In the genomic region with DNA sequence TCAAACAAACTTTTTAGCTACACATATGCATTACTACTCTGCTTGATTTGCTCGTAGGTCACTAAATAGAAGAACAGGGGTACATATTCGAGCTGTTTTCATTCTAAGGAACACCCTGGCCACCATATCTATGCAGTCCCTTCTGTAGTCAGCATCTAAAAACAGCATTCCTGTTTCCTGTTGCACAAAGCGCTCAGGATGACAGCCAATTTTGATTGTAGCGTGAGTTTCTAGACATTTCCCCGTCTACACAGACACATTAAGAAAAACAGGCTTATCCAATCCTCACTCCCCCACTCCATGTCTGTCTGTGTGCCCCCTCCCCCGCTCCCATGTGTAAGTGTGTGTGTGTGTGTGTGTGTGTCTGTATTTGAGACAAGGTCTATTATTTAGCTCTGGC, we compare ENCODE assay signal across 8 mouse cellular contexts. TPM values are rescaled to one million over a fixed set of nuclear protein-coding genes. Genes with fewer than 3 reads are reported as not detected.
DNase-seq lines count a peak whose midpoint lies in the region; ATAC-seq and TF ChIP-seq lines count a peak whose summit lies in the region.

No protein-coding gene starts in this region.

- peak overlapping the region; percentile 87 for H3K4me3 ChIP-seq in midbrain, embryonic 10.5 days
- H3K4me3 ChIP-seq in midbrain, embryonic 11.5 days (ENCODE audit: low read depth, low read length): no peak overlapping the region
- peak overlapping the region; percentile 91 for H3K4me3 ChIP-seq in heart, embryonic 13.5 days
- peak overlapping the region; percentile 81; the same call in 1 of the 2 replicates for H3K4me3 ChIP-seq in limb, embryonic 14.5 days (replicated peaks; ENCODE audit: low read length)

- H3K4me1 ChIP-seq in midbrain, embryonic 10.5 days: peaks cover 16% of the 10 kb centered on the region
- peaks cover 8% of the 10 kb centered on the region for H3K4me1 ChIP-seq in midbrain, embryonic 11.5 days (ENCODE audit: control insufficient read depth, insufficient read depth, low read length)
- peaks cover 28% of the 10 kb centered on the region for H3K4me1 ChIP-seq in heart, embryonic 13.5 days
- peaks cover 10% of the 10 kb centered on the region for H3K4me1 ChIP-seq in limb, embryonic 14.5 days (ENCODE audit: control insufficient read depth, insufficient read depth, low read length)

- H3K4me2 ChIP-seq in midbrain, embryonic 11.5 days: no peak overlapping the region; the same call in 1 of the 2 replicates
- H3K4me2 ChIP-seq in heart, embryonic 13.5 days: peak overlapping the region; percentile 83
- peak overlapping the region; percentile 73 for H3K4me2 ChIP-seq in limb, embryonic 14.5 days (replicated peaks; ENCODE audit: low read depth, low read length, severe bottlenecking)

- no peak for TF ChIP-seq POLR2A in limb, embryonic 14.5 days (IDR thresholded peaks at IDR 0.05; ENCODE audit: borderline replicate concordance, extremely low read depth, insufficient read depth, insufficient read length)

- ATAC-seq in midbrain, embryonic 11.5 days (ENCODE audit: low FRiP score): no peak
- no peak for ATAC-seq in heart, embryonic 13.5 days (ENCODE audit: extremely low read depth, insufficient number of reproducible peaks, low FRiP score, low TSS enrichment)
- no peak for ATAC-seq in limb, embryonic 14.5 days (ENCODE audit: low FRiP score, low read depth)

- no peaks in the 10 kb centered on the region for H3K27me3 ChIP-seq in midbrain, embryonic 10.5 days (ENCODE audit: low read depth, poor library complexity, severe bottlenecking)
- no peaks in the 10 kb centered on the region for H3K27me3 ChIP-seq in midbrain, embryonic 11.5 days (ENCODE audit: control insufficient read depth, insufficient read depth, low read length)
- no peaks in the 10 kb centered on the region for H3K27me3 ChIP-seq in heart, embryonic 13.5 days (replicated peaks)
- no peaks in the 10 kb centered on the region for H3K27me3 ChIP-seq in limb, embryonic 14.5 days (ENCODE audit: control insufficient read depth, insufficient read depth, low read length)
- H3K27me3 ChIP-seq in splenic B cell, adult 2 months (ENCODE audit: control insufficient read depth, insufficient read depth, low read length, poor library complexity, severe bottlenecking): no peaks in the 10 kb centered on the region

- DNase-seq in midbrain, embryonic 10.5 days (ENCODE audit: low spot score): no peak
- no peak for DNase-seq in midbrain, embryonic 11.5 days (ENCODE audit: low spot score, missing footprints)
- no peak for DNase-seq in limb, embryonic 14.5 days (ENCODE audit: low spot score)
- peak; percentile 5 for DNase-seq in splenic B cell, adult 2 months (ENCODE audit: low read depth, low spot score)
- DNase-seq in gastrocnemius, postnatal 25 days: no peak
- DNase-seq in ovary, postnatal 10 days (ENCODE audit: low spot score): no peak
- DNase-seq in T-cell, adult 2 months (ENCODE audit: low spot score): no peak

- H3K9ac ChIP-seq in midbrain, embryonic 11.5 days (ENCODE audit: low read length): no peak overlapping the region
- peak overlapping the region; percentile 93 for H3K9ac ChIP-seq in heart, embryonic 13.5 days
- no peak overlapping the region for H3K9ac ChIP-seq in limb, embryonic 14.5 days (ENCODE audit: low read depth, low read length, severe bottlenecking)

- no peaks in the 10 kb centered on the region for H3K9me3 ChIP-seq in midbrain, embryonic 10.5 days (replicated peaks)
- H3K9me3 ChIP-seq in midbrain, embryonic 11.5 days (ENCODE audit: control insufficient read depth, low read length): no peaks in the 10 kb centered on the region
- no peaks in the 10 kb centered on the region for H3K9me3 ChIP-seq in heart, embryonic 13.5 days
- H3K9me3 ChIP-seq in limb, embryonic 14.5 days (ENCODE audit: control insufficient read depth, low read length): no peaks in the 10 kb centered on the region

- WGBS in midbrain, embryonic 10.5 days: 82% methylated on average over 6 of the region's 6 CpGs
- WGBS in midbrain, embryonic 11.5 days: 87% methylated on average over 6 of the region's 6 CpGs
- WGBS in heart, embryonic 13.5 days: 48% methylated on average over 6 of the region's 6 CpGs
- 75% methylated on average over 6 of the region's 6 CpGs for WGBS in limb, embryonic 14.5 days

- H3K27ac ChIP-seq in midbrain, embryonic 10.5 days (replicated peaks): no peak overlapping the region
- no peak overlapping the region for H3K27ac ChIP-seq in midbrain, embryonic 11.5 days (ENCODE audit: low read depth, low read length)
- peak overlapping the region; percentile 91 for H3K27ac ChIP-seq in heart, embryonic 13.5 days (replicated peaks)
- H3K27ac ChIP-seq in limb, embryonic 14.5 days (replicated peaks; ENCODE audit: low read depth, low read length): no peak overlapping the region

- H3K36me3 ChIP-seq in midbrain, embryonic 10.5 days: peaks cover 42% of the 10 kb centered on the region
- no peaks in the 10 kb centered on the region; the same call in 1 of the 2 replicates for H3K36me3 ChIP-seq in midbrain, embryonic 11.5 days (ENCODE audit: control insufficient read depth, insufficient read depth, low read length)
- H3K36me3 ChIP-seq in heart, embryonic 13.5 days: peaks cover 42% of the 10 kb centered on the region
- H3K36me3 ChIP-seq in limb, embryonic 14.5 days (ENCODE audit: control insufficient read depth, insufficient read depth, low read length): peaks cover 27% of the 10 kb centered on the region
- peaks cover 2% of the 10 kb centered on the region for H3K36me3 ChIP-seq in splenic B cell, adult 2 months (ENCODE audit: control insufficient read depth, insufficient read depth, low read length, poor library complexity, severe bottlenecking)

RNA-seq across cellular contexts. Expression of gene Zfp715, which starts 1.5 kb away (rescaled TPM):
- polyA plus RNA-seq in midbrain, embryonic 10.5 days (2016; fragmentation: Nextera tagmentation; extraction: Ambion mirVana): 10.5 and 11.2 TPM in 2 replicates
- polyA plus RNA-seq in midbrain, embryonic 11.5 days (2014; fragmentation: Nextera tagmentation; extraction: Ambion mirVana): 14.9 and 15.7 TPM in 2 replicates
- 8.2 and 8.8 TPM in 2 replicates for polyA plus RNA-seq in heart, embryonic 13.5 days (2015; fragmentation: Nextera tagmentation; extraction: Ambion mirVana)
- 10.7 and 14.1 TPM in 2 replicates for polyA plus RNA-seq in limb, embryonic 14.5 days (2012; rRNA removed)
- 16.2 and 17.9 TPM in 2 replicates for polyA plus RNA-seq in limb, embryonic 14.5 days (2014; fragmentation: Nextera tagmentation; extraction: Ambion mirVana)
- 1 to 10 TPM; 9.1 to 9.3 TPM for total RNA-seq in gastrocnemius, postnatal 25 days (2021)

RNA-seq across cellular contexts. Expression of gene Siglecf, which starts 39.5 kb away (rescaled TPM):
- polyA plus RNA-seq in midbrain, embryonic 10.5 days (2016; fragmentation: Nextera tagmentation; extraction: Ambion mirVana): 0.09 and 0.29 TPM in 2 replicates
- polyA plus RNA-seq in midbrain, embryonic 11.5 days (2014; fragmentation: Nextera tagmentation; extraction: Ambion mirVana): 0.23 and 0.55 TPM in 2 replicates
- polyA plus RNA-seq in heart, embryonic 13.5 days (2015; fragmentation: Nextera tagmentation; extraction: Ambion mirVana): 0.17 TPM in 1 of 2 replicates, not detected in the other
- 0.19 and 0.28 TPM in 2 replicates for polyA plus RNA-seq in limb, embryonic 14.5 days (2012; rRNA removed)
- 0.18 and 0.28 TPM in 2 replicates for polyA plus RNA-seq in limb, embryonic 14.5 days (2014; fragmentation: Nextera tagmentation; extraction: Ambion mirVana)
- not detected for total RNA-seq in gastrocnemius, postnatal 25 days (2021)
